Mouse (Mus musculus): ENCODE measurements around the gene Ndufc2. TPM values are rescaled to one million over a fixed set of nuclear protein-coding genes. Genes with fewer than 3 reads are reported as not detected.

The Ndufc2 gene
- 377 and 384 TPM in 2 replicates for polyA plus RNA-seq (2015; fragmentation: Nextera tagmentation; extraction: Ambion mirVana)

GRCm38 (mm10) chr7:97399960-97400715 is at the start of gene Ndufc2:
Gene Ndufc2, plus strand, starts transcription at chr7:97400003.
- H3K27ac ChIP-seq, result peak within 1 kb of the TSS; percentile 87
- under 1% methylated on average over 54 of the region's 54 CpGs for WGBS
- H3K4me3 ChIP-seq, result peak within 1 kb of the TSS; percentile 80
- H3K4me2 ChIP-seq, result peak within 1 kb of the TSS; percentile 56
- H3K9ac ChIP-seq, result peak within 1 kb of the TSS; percentile 98
- H3K9me3 ChIP-seq, result no peaks in the 10 kb centered on the region
- ATAC-seq (replicated peaks), result peak; percentile 97
- H3K27me3 ChIP-seq (replicated peaks), result no peaks in the 10 kb centered on the region
- H3K36me3 ChIP-seq (replicated peaks), result 0 out of 2 replicates have a peak, but pooled peaks cover 3% of the 10 kb centered on the region
- peaks cover 22% of the 10 kb centered on the region for H3K4me1 ChIP-seq

GRCm38 (mm10) chr7:97350891-97351290 is 48.9 kb upstream of the Ndufc2 start:
- H3K9ac ChIP-seq, result no peak overlapping the region
- H3K4me1 ChIP-seq, result no peaks in the 10 kb centered on the region
- no peaks in the 10 kb centered on the region for H3K9me3 ChIP-seq
- no peak overlapping the region for H3K4me3 ChIP-seq
- no peak overlapping the region for H3K4me2 ChIP-seq
- no peaks in the 10 kb centered on the region for H3K27me3 ChIP-seq (replicated peaks)
- no peak for ATAC-seq (replicated peaks)
- H3K27ac ChIP-seq, result no peak overlapping the region
- WGBS, result 71% methylated on average over 5 of the region's 5 CpGs
- H3K36me3 ChIP-seq (replicated peaks), result peaks cover 6% of the 10 kb centered on the region; the same call in 1 of the 2 replicates

- no peak for ATAC-seq (replicated peaks)
- 87% methylated on average over 11 of the region's 11 CpGs for WGBS
- H3K4me1 ChIP-seq, result no peaks in the 10 kb centered on the region
Measured at GRCm38 (mm10) chr7:97351792-97352513, 47.9 kb upstream of the Ndufc2 start.

GRCm38 (mm10) chr7:97353356-97353755 is 46.4 kb upstream of the Ndufc2 start:
- no peak for ATAC-seq (replicated peaks)
- Histone ChIP-seq H3K4me3 (no peak overlapping the region), H3K27ac (no peak overlapping the region), H3K9me3 (no peaks in the 10 kb centered on the region), H3K9ac (no peak overlapping the region), H3K36me3 (replicated peaks) (no peaks in the 10 kb centered on the region; the same call in 1 of the 2 replicates), H3K4me2 (no peak overlapping the region), H3K27me3 (replicated peaks) (no peaks in the 10 kb centered on the region), H3K4me1 (no peaks in the 10 kb centered on the region)
- 91% methylated on average over 6 of the region's 6 CpGs for WGBS

More at GRCm38 (mm10) chr7:97351792-97352513, 47.9 kb upstream of the Ndufc2 start:
- no peak overlapping the region for H3K4me2 ChIP-seq
- no peaks in the 10 kb centered on the region for H3K27me3 ChIP-seq (replicated peaks)
- H3K27ac ChIP-seq, result no peak overlapping the region
- H3K36me3 ChIP-seq (replicated peaks), result peaks cover 6% of the 10 kb centered on the region; the same call in 1 of the 2 replicates
- H3K4me3 ChIP-seq, result no peak overlapping the region
- H3K9me3 ChIP-seq, result no peaks in the 10 kb centered on the region
- no peak overlapping the region for H3K9ac ChIP-seq

DNA sequence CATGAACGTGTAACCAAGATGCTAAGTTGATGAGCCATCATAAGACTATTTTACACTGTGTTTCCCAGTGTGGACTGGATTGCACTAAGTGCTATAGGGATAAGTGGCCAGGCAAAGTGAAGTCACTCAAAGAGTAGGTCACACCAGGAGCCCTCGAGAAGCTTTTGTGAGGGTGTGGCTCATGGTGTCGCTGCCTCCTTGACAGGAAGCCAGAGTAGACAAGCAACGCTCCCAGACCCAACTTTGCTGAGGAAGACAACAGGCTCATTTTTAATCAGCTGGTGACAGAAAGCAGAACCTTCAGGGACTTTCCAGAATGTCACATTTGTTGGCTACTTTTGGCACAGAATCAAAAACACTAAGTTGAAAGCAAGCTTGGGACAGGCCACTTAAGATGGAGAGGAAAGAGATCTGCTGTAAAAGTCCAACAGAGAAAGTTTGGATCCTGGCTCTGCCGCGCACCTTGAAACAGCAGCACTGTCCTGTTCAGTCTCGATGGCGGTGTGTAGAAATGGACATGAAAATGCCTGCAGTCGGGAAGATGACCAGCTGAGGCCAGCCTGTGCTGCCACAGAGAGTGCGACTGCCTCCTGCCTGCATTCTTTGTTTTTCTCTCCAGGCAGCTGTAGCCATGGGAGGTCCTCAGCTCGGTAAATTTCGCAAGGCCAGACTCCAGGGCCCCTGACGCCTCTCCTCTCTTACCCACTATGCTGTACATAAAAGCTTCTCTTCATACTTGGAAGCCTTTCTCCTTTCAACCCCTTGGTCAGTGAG is 44.5 kb upstream of the Ndufc2 start:
- 46% methylated on average over 13 of the region's 13 CpGs for WGBS
- no peak for ATAC-seq (replicated peaks)
- H3K9me3 ChIP-seq, result no peaks in the 10 kb centered on the region
- H3K36me3 ChIP-seq (replicated peaks), result no peaks in the 10 kb centered on the region
- H3K4me2 ChIP-seq, result no peak overlapping the region
- H3K4me3 ChIP-seq, result no peak overlapping the region
- H3K27me3 ChIP-seq (replicated peaks), result no peaks in the 10 kb centered on the region
- no peaks in the 10 kb centered on the region for H3K4me1 ChIP-seq
- no peak overlapping the region for H3K9ac ChIP-seq
- H3K27ac ChIP-seq, result no peak overlapping the region

- no peak overlapping the region for H3K4me2 ChIP-seq
- 71% methylated on average over 5 of the region's 5 CpGs for WGBS
Measured at GRCm38 (mm10) chr7:97356253-97356652, 43.5 kb upstream of the Ndufc2 start.

GRCm38 (mm10) chr7:97356875-97357276 is 42.9 kb upstream of the Ndufc2 start:
- no peaks in the 10 kb centered on the region for H3K36me3 ChIP-seq (replicated peaks)
- no peak overlapping the region for H3K9ac ChIP-seq
- ATAC-seq (replicated peaks), result no peak
- H3K27me3 ChIP-seq (replicated peaks), result no peaks in the 10 kb centered on the region
- no peak overlapping the region for H3K4me2 ChIP-seq
- no peak overlapping the region for H3K27ac ChIP-seq
- no peak overlapping the region for H3K4me3 ChIP-seq
- 77% methylated on average over 5 of the region's 5 CpGs for WGBS
- no peaks in the 10 kb centered on the region for H3K4me1 ChIP-seq
- H3K9me3 ChIP-seq, result no peaks in the 10 kb centered on the region

More at GRCm38 (mm10) chr7:97356253-97356652, 43.5 kb upstream of the Ndufc2 start:
- no peaks in the 10 kb centered on the region for H3K9me3 ChIP-seq
- H3K36me3 ChIP-seq (replicated peaks), result no peaks in the 10 kb centered on the region
- H3K27ac ChIP-seq, result no peak overlapping the region
- no peak overlapping the region for H3K9ac ChIP-seq
- H3K4me3 ChIP-seq, result no peak overlapping the region
- no peaks in the 10 kb centered on the region for H3K27me3 ChIP-seq (replicated peaks)
- no peak for ATAC-seq (replicated peaks)
- H3K4me1 ChIP-seq, result no peaks in the 10 kb centered on the region

GRCm38 (mm10) chr7:97357840-97358239 is 42.0 kb upstream of the Ndufc2 start:
- Histone ChIP-seq H3K4me3 (no peak overlapping the region), H3K36me3 (replicated peaks) (no peaks in the 10 kb centered on the region), H3K4me1 (no peaks in the 10 kb centered on the region), H3K27me3 (replicated peaks) (no peaks in the 10 kb centered on the region), H3K9ac (no peak overlapping the region), H3K27ac (no peak overlapping the region), H3K9me3 (no peaks in the 10 kb centered on the region), H3K4me2 (no peak overlapping the region)
- no peak for ATAC-seq (replicated peaks)
- WGBS, result 69% methylated on average over 3 of the region's 3 CpGs

DNA sequence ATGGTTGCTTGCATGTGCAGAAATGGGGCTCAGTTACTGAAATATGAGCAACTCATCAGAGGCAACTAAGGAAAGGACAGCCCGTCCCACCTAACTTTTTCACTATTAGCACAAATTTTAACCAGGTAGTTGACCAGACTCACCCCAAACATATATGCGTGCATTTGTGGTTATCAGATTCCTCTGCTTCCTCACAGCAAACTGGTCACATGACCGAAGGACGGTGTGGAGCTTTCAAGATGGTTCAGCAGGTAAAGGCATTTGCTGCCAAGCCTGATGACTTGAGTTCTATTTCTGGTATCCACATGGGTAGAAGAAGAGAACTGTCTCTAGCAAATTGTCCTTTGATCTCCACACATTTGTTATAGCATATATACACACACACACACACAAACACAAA is 41.5 kb upstream of the Ndufc2 start:
- H3K4me2 ChIP-seq, result no peak overlapping the region
- no peak for ATAC-seq (replicated peaks)
- no peak overlapping the region for H3K4me3 ChIP-seq
- WGBS, result 94% methylated on average over 4 of the region's 4 CpGs
- H3K9me3 ChIP-seq, result no peaks in the 10 kb centered on the region
- H3K4me1 ChIP-seq, result no peaks in the 10 kb centered on the region
- no peaks in the 10 kb centered on the region for H3K27me3 ChIP-seq (replicated peaks)
- H3K36me3 ChIP-seq (replicated peaks), result no peaks in the 10 kb centered on the region
- no peak overlapping the region for H3K27ac ChIP-seq
- no peak overlapping the region for H3K9ac ChIP-seq

GRCm38 (mm10) chr7:97360166-97360565 is 39.6 kb upstream of the Ndufc2 start:
- no peak overlapping the region for H3K9ac ChIP-seq
- no peak for ATAC-seq (replicated peaks)
- H3K36me3 ChIP-seq (replicated peaks), result no peaks in the 10 kb centered on the region
- no peak overlapping the region for H3K4me3 ChIP-seq
- 65% methylated on average over 5 of the region's 5 CpGs for WGBS
- H3K9me3 ChIP-seq, result no peaks in the 10 kb centered on the region
- H3K4me1 ChIP-seq, result no peaks in the 10 kb centered on the region
- H3K4me2 ChIP-seq, result no peak overlapping the region
- no peak overlapping the region for H3K27ac ChIP-seq
- H3K27me3 ChIP-seq (replicated peaks), result no peaks in the 10 kb centered on the region

GRCm38 (mm10) chr7:97360955-97361354 is 38.8 kb upstream of the Ndufc2 start:
- H3K27me3 ChIP-seq (replicated peaks), result no peaks in the 10 kb centered on the region
- H3K4me2 ChIP-seq, result no peak overlapping the region
- H3K9me3 ChIP-seq, result no peaks in the 10 kb centered on the region
- H3K9ac ChIP-seq, result no peak overlapping the region
- no peak overlapping the region for H3K4me3 ChIP-seq
- ATAC-seq (replicated peaks), result no peak
- WGBS, result 43% methylated on average over 3 of the region's 3 CpGs
- no peak overlapping the region for H3K27ac ChIP-seq
- no peaks in the 10 kb centered on the region for H3K36me3 ChIP-seq (replicated peaks)
- H3K4me1 ChIP-seq, result no peaks in the 10 kb centered on the region

DNA sequence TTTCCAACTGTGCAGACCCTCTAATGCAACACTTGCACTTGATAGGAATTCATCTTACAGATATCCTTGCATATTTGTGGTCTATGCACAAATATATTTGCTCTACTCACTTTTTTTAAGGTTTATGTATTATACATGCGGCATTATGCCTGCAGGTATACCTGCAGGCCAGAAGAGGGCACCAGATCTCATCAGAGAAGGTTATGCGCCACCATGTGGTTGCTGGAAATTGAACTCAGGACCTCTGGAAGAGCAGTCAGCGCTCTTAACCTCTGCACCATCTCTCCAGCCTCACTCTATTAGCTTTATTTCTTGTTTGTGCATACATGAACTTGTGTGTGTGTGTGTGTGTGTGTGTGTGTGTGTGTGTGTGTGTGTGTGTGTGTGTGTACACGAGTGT is 38.3 kb upstream of the Ndufc2 start:
- H3K27ac ChIP-seq, result no peak overlapping the region
- no peak for ATAC-seq (replicated peaks)
- H3K9me3 ChIP-seq, result no peaks in the 10 kb centered on the region
- H3K4me3 ChIP-seq, result no peak overlapping the region
- 39% methylated on average over 4 of the region's 4 CpGs for WGBS
- H3K9ac ChIP-seq, result no peak overlapping the region
- H3K4me2 ChIP-seq, result no peak overlapping the region
- H3K27me3 ChIP-seq (replicated peaks), result no peaks in the 10 kb centered on the region
- no peaks in the 10 kb centered on the region for H3K4me1 ChIP-seq
- no peaks in the 10 kb centered on the region for H3K36me3 ChIP-seq (replicated peaks)

Data from midbrain, embryonic 15.5 days (tissue).